Mouse (Mus musculus) heart, embryonic 10.5 days (tissue): ENCODE results near the gene Gdf11. TPM values are rescaled to one million over a fixed set of nuclear protein-coding genes. Genes with fewer than 3 reads are reported as not detected.

Experiments used
- DNase-seq: peaks from one replicate; pipeline ENCODE4 v3.0.0-alpha.2; 2017; ENCODE audit warnings: low spot score
- H3K27ac ChIP-seq: fragments of 300-500 bp; sonication (generic); 2 replicates; pipeline ENCODE4 v1.5.1; 2016; ENCODE audit warnings: mild to moderate bottlenecking
- H3K27me3 ChIP-seq: fragments of 300-500 bp; sonication (generic); 2 replicates; pipeline ENCODE4 v1.6.1; 2016; ENCODE audit warnings: mild to moderate bottlenecking; ENCODE audit not compliant: poor library complexity, insufficient read depth, severe bottlenecking
- H3K36me3 ChIP-seq: fragments of 300-500 bp; sonication (generic); 2 replicates; pipeline ENCODE4 v1.6.1; 2016; ENCODE audit warnings: mild to moderate bottlenecking, moderate library complexity
- H3K4me1 ChIP-seq: fragments of 300-500 bp; sonication (generic); 2 replicates; pipeline ENCODE4 v1.6.1; 2016; ENCODE audit warnings: mild to moderate bottlenecking
- H3K4me3 ChIP-seq: fragments of 300-500 bp; sonication (generic); 2 replicates; pipeline ENCODE4 v1.5.1; 2016; ENCODE audit warnings: mild to moderate bottlenecking, moderate library complexity
- H3K9me3 ChIP-seq: fragments of 300-500 bp; sonication (generic); 2 replicates; pipeline ENCODE4 v1.6.1; 2016; ENCODE audit warnings: mild to moderate bottlenecking, moderate library complexity
- WGBS: fragments of 180-500 bp; shearing (Covaris S2); methylation state at CpG from one replicate; pipeline ENCODE4 v1.1.7; 2016; 5-methylcytosine and 5-hydroxymethylcytosine counted together
- polyA plus RNA-seq: library from polyadenylated mRNA; unstranded; fragments of >200 nt; fragmentation: Nextera tagmentation; extraction: Ambion mirVana; gene quantifications from 2 replicates; pipeline ENCODE4 v1.2.1, GENCODE M21; 2016

The Gdf11 gene
- polyA plus RNA-seq, 1 experiment from 2014 or later, result 5.7 TPM

GRCm38 (mm10) chr10:128870341-128870740 is 21.2 kb downstream of the Gdf11 start:
- Histone ChIP-seq H3K4me3 (no peak overlapping the region), H3K27ac (no peak overlapping the region), H3K27me3 (no peaks in the 10 kb centered on the region), H3K4me1 (no peaks in the 10 kb centered on the region), H3K9me3 (no peaks in the 10 kb centered on the region), H3K36me3 (peaks cover 64% of the 10 kb centered on the region)
- 82% methylated on average over 3 of the region's 3 CpGs for WGBS
- no peak for DNase-seq

GRCm38 (mm10) chr10:128866518-128866917 is 25.0 kb downstream of the Gdf11 start:
- DNase-seq, result no peak
- no peak overlapping the region for H3K4me3 ChIP-seq
- peaks cover 42% of the 10 kb centered on the region for H3K36me3 ChIP-seq
- no peaks in the 10 kb centered on the region for H3K27me3 ChIP-seq
- H3K27ac ChIP-seq, result no peak overlapping the region
- no peaks in the 10 kb centered on the region for H3K9me3 ChIP-seq
- no peaks in the 10 kb centered on the region for H3K4me1 ChIP-seq
- WGBS, result 97% methylated on average over 1 of the region's 1 CpGs

- no peak for DNase-seq
- H3K36me3 ChIP-seq, result peaks cover 40% of the 10 kb centered on the region
- WGBS, result 85% methylated on average over 3 of the region's 3 CpGs
Measured at GRCm38 (mm10) chr10:128866042-128866441, 25.5 kb downstream of the Gdf11 start.

GRCm38 (mm10) chr10:128861176-128861575 is 30.3 kb downstream of the Gdf11 start:
- DNase-seq, result no peak
- H3K4me1 ChIP-seq, result no peaks in the 10 kb centered on the region
- peaks cover 39% of the 10 kb centered on the region for H3K36me3 ChIP-seq
- no peaks in the 10 kb centered on the region for H3K27me3 ChIP-seq
- H3K27ac ChIP-seq, result no peak overlapping the region
- no peaks in the 10 kb centered on the region for H3K9me3 ChIP-seq
- no peak overlapping the region for H3K4me3 ChIP-seq

More at GRCm38 (mm10) chr10:128866042-128866441, 25.5 kb downstream of the Gdf11 start:
- Histone ChIP-seq H3K4me1 (no peaks in the 10 kb centered on the region), H3K27ac (no peak overlapping the region), H3K9me3 (no peaks in the 10 kb centered on the region), H3K4me3 (no peak overlapping the region), H3K27me3 (no peaks in the 10 kb centered on the region)

- 79% methylated on average over 3 of the region's 3 CpGs for WGBS
- no peak overlapping the region for H3K4me3 ChIP-seq
- no peak for DNase-seq
- H3K36me3 ChIP-seq, result peaks cover 73% of the 10 kb centered on the region
- no peak overlapping the region for H3K27ac ChIP-seq
- no peaks in the 10 kb centered on the region for H3K9me3 ChIP-seq
- no peaks in the 10 kb centered on the region for H3K4me1 ChIP-seq
- no peaks in the 10 kb centered on the region for H3K27me3 ChIP-seq
Measured at GRCm38 (mm10) chr10:128850339-128850738, 41.2 kb downstream of the Gdf11 start.

GRCm38 (mm10) chr10:128848426-128848825 is 43.1 kb downstream of the Gdf11 start:
- no peak overlapping the region for H3K4me3 ChIP-seq
- WGBS, result 81% methylated on average over 2 of the region's 2 CpGs
- no peaks in the 10 kb centered on the region for H3K9me3 ChIP-seq
- no peak for DNase-seq
- H3K27ac ChIP-seq, result no peak overlapping the region
- H3K4me1 ChIP-seq, result no peaks in the 10 kb centered on the region
- H3K27me3 ChIP-seq, result no peaks in the 10 kb centered on the region
- peaks cover 77% of the 10 kb centered on the region for H3K36me3 ChIP-seq

- H3K4me1 ChIP-seq, result no peaks in the 10 kb centered on the region
- 97% methylated on average over 4 of the region's 4 CpGs for WGBS
- no peaks in the 10 kb centered on the region for H3K27me3 ChIP-seq
- peaks cover 78% of the 10 kb centered on the region for H3K36me3 ChIP-seq
- DNase-seq, result no peak
- no peak overlapping the region for H3K27ac ChIP-seq
- no peak overlapping the region for H3K4me3 ChIP-seq
- no peaks in the 10 kb centered on the region for H3K9me3 ChIP-seq
Measured at GRCm38 (mm10) chr10:128846664-128847063, 44.9 kb downstream of the Gdf11 start.

- DNase-seq, result no peak
- peaks cover 80% of the 10 kb centered on the region for H3K36me3 ChIP-seq
- H3K4me3 ChIP-seq, result no peak overlapping the region
- no peaks in the 10 kb centered on the region for H3K4me1 ChIP-seq
- no peaks in the 10 kb centered on the region for H3K27me3 ChIP-seq
- no peaks in the 10 kb centered on the region for H3K9me3 ChIP-seq
- no peak overlapping the region for H3K27ac ChIP-seq
- WGBS, result 78% methylated on average over 2 of the region's 2 CpGs
Measured at GRCm38 (mm10) chr10:128845516-128845915, 46.0 kb downstream of the Gdf11 start.

GRCm38 (mm10) chr10:128843260-128843659 is 48.3 kb downstream of the Gdf11 start:
- DNase-seq, result no peak
- no peaks in the 10 kb centered on the region for H3K27me3 ChIP-seq
- peaks cover 78% of the 10 kb centered on the region for H3K36me3 ChIP-seq
- no peaks in the 10 kb centered on the region for H3K4me1 ChIP-seq
- 94% methylated on average over 5 of the region's 5 CpGs for WGBS
- H3K9me3 ChIP-seq, result no peaks in the 10 kb centered on the region
- H3K4me3 ChIP-seq, result no peak overlapping the region
- H3K27ac ChIP-seq, result no peak overlapping the region

GRCm38 (mm10) chr10:128840612-128841011 is 50.9 kb downstream of the Gdf11 start:
- Histone ChIP-seq H3K4me3 (no peak overlapping the region), H3K4me1 (no peaks in the 10 kb centered on the region), H3K27me3 (no peaks in the 10 kb centered on the region), H3K36me3 (peaks cover 80% of the 10 kb centered on the region), H3K9me3 (no peaks in the 10 kb centered on the region), H3K27ac (no peak overlapping the region)
- no peak for DNase-seq

- no peak for DNase-seq
- Histone ChIP-seq H3K4me3 (no peak overlapping the region), H3K4me1 (no peaks in the 10 kb centered on the region), H3K27me3 (no peaks in the 10 kb centered on the region), H3K27ac (no peak overlapping the region), H3K36me3 (peaks cover 85% of the 10 kb centered on the region), H3K9me3 (no peaks in the 10 kb centered on the region)
Measured at GRCm38 (mm10) chr10:128839434-128839833, 52.1 kb downstream of the Gdf11 start.

- H3K9me3 ChIP-seq, result no peaks in the 10 kb centered on the region
- H3K36me3 ChIP-seq, result peaks cover 91% of the 10 kb centered on the region
- no peak for DNase-seq
- H3K27me3 ChIP-seq, result no peaks in the 10 kb centered on the region
- no peak overlapping the region for H3K4me3 ChIP-seq
- no peak overlapping the region for H3K27ac ChIP-seq
- no peaks in the 10 kb centered on the region for H3K4me1 ChIP-seq
Measured at GRCm38 (mm10) chr10:128837400-128837799, 54.1 kb downstream of the Gdf11 start.
